Mouse (Mus musculus) stomach, embryonic 14.5 days (tissue): ENCODE measurements around the gene Hoxa11. TPM values are rescaled to one million over a fixed set of nuclear protein-coding genes. Genes with fewer than 3 reads are reported as not detected.

Source experiments
- ATAC-seq: fragments of 200-750 bp; cut with Nextera tagmentation; 2 replicates; pipeline ENCODE4 v1.8.0; 2017; ENCODE audit warnings: low read depth, moderate TSS enrichment; ENCODE audit not compliant: insufficient number of reproducible peaks, insufficient read depth, low FRiP score
- H3K27ac ChIP-seq: fragments of 300-500 bp; sonication (generic); 2 replicates; pipeline ENCODE4 v1.5.1; 2014; ENCODE audit warnings: mild to moderate bottlenecking, low read length, moderate library complexity, mixed read lengths
- H3K27me3 ChIP-seq: fragments of 300-500 bp; sonication (generic); 2 replicates; pipeline ENCODE4 v1.6.1; 2014; ENCODE audit warnings: low read length, control low read depth, mixed read lengths; ENCODE audit not compliant: control insufficient read depth, insufficient read depth
- H3K36me3 ChIP-seq: fragments of 300-500 bp; sonication (generic); 2 replicates; pipeline ENCODE4 v1.6.1; 2014; ENCODE audit warnings: mild to moderate bottlenecking, control low read depth, low read length, moderate library complexity, mixed read lengths; ENCODE audit not compliant: control insufficient read depth, insufficient read depth
- H3K4me1 ChIP-seq: fragments of 300-500 bp; sonication (generic); 2 replicates; pipeline ENCODE4 v1.6.1; 2014; ENCODE audit warnings: low read length, control low read depth, mixed read lengths; ENCODE audit not compliant: control insufficient read depth, insufficient read depth
- H3K4me2 ChIP-seq: fragments of 300-500 bp; sonication (generic); replicated peaks from 2 replicates; pipeline ENCODE4 v1.6.1; 2014; ENCODE audit warnings: low read depth, low read length, control low read depth
- H3K4me3 ChIP-seq: fragments of 300-500 bp; sonication (generic); 2 replicates; pipeline ENCODE4 v1.5.1; 2014; ENCODE audit warnings: low read depth, low read length, control low read depth
- H3K9ac ChIP-seq: fragments of 300-500 bp; sonication (generic); replicated peaks from 2 replicates; pipeline ENCODE4 v1.6.1; 2014; ENCODE audit warnings: low read depth, mild to moderate bottlenecking, control low read depth, low read length, moderate library complexity, mixed read lengths
- H3K9me3 ChIP-seq: fragments of 300-500 bp; sonication (generic); 2 replicates; pipeline ENCODE4 v1.6.1; 2016; ENCODE audit warnings: low read depth, low read length, control low read depth; ENCODE audit not compliant: control insufficient read depth
- WGBS: fragments of 180-500 bp; shearing (Covaris S2); extraction: QIAGEN DNeasy Blood & Tissue Kit; methylation state at CpG from one replicate; pipeline ENCODE4 v1.1.7; 2014; 5-methylcytosine and 5-hydroxymethylcytosine counted together
- polyA plus RNA-seq: library from polyadenylated mRNA; unstranded; fragments of >200 nt; fragmentation: Nextera tagmentation; extraction: Ambion mirVana; gene quantifications from 2 replicates; pipeline ENCODE4 v1.2.1, GENCODE M21; 2014

Gene Hoxa11
- polyA plus RNA-seq, 1 experiment from 2014 or later, result not detected

GRCm38 (mm10) chr6:52239625-52240388, 5.8 kb downstream of the Hoxa11 start:
- H3K4me1 ChIP-seq, result no peaks in the 10 kb centered on the region; the same call in 1 of the 2 replicates

GRCm38 (mm10) chr6:52238976-52239375, 6.6 kb downstream of the Hoxa11 start:
- 2% methylated on average over 7 of the region's 7 CpGs for WGBS
- Histone ChIP-seq H3K27me3 (peaks cover 71% of the 10 kb centered on the region), H3K4me1 (peaks cover 2% of the 10 kb centered on the region; the same call in 1 of the 2 replicates), H3K36me3 (no peaks in the 10 kb centered on the region), H3K4me2 (no peak overlapping the region), H3K9ac (no peak overlapping the region), H3K27ac (no peak overlapping the region), H3K9me3 (no peaks in the 10 kb centered on the region), H3K4me3 (no peak overlapping the region)
- ATAC-seq, result no peak

More at GRCm38 (mm10) chr6:52239625-52240388, 5.8 kb downstream of the Hoxa11 start:
- Histone ChIP-seq H3K4me2 (peak overlapping the region; percentile 20; the same call in 1 of the 2 replicates), H3K9ac (no peak overlapping the region), H3K36me3 (no peaks in the 10 kb centered on the region), H3K9me3 (no peaks in the 10 kb centered on the region), H3K27ac (no peak overlapping the region), H3K4me3 (peak overlapping the region; percentile 14), H3K27me3 (peaks cover 65% of the 10 kb centered on the region)
- 3% methylated on average over 30 of the region's 30 CpGs for WGBS
- ATAC-seq, result no peak

GRCm38 (mm10) chr6:52238155-52238545, 7.5 kb downstream of the Hoxa11 start:
- peaks cover 3% of the 10 kb centered on the region; the same call in 1 of the 2 replicates for H3K4me1 ChIP-seq
- H3K9ac ChIP-seq, result no peak overlapping the region
- H3K36me3 ChIP-seq, result no peaks in the 10 kb centered on the region
- no peak overlapping the region for H3K27ac ChIP-seq
- H3K9me3 ChIP-seq, result no peaks in the 10 kb centered on the region
- 2% methylated on average over 7 of the region's 7 CpGs for WGBS
- H3K27me3 ChIP-seq, result peaks cover 71% of the 10 kb centered on the region
- no peak overlapping the region for H3K4me2 ChIP-seq
- no peak overlapping the region for H3K4me3 ChIP-seq
- no peak for ATAC-seq

GRCm38 (mm10) chr6:52237346-52238154, 8.1 kb downstream of the Hoxa11 start:
- no peak for ATAC-seq
- Histone ChIP-seq H3K9ac (no peak overlapping the region), H3K9me3 (no peaks in the 10 kb centered on the region), H3K36me3 (no peaks in the 10 kb centered on the region), H3K4me2 (no peak overlapping the region), H3K4me3 (no peak overlapping the region), H3K27me3 (peaks cover 71% of the 10 kb centered on the region), H3K4me1 (peaks cover 3% of the 10 kb centered on the region; the same call in 1 of the 2 replicates), H3K27ac (no peak overlapping the region)
- WGBS, result 8% methylated on average over 10 of the region's 10 CpGs

GRCm38 (mm10) chr6:52236806-52237205, 8.8 kb downstream of the Hoxa11 start:
- no peak for ATAC-seq
- no peak overlapping the region for H3K9ac ChIP-seq
- H3K4me2 ChIP-seq, result no peak overlapping the region
- peaks cover 3% of the 10 kb centered on the region; the same call in 1 of the 2 replicates for H3K4me1 ChIP-seq
- 14% methylated on average over 3 of the region's 3 CpGs for WGBS
- no peak overlapping the region for H3K4me3 ChIP-seq
- H3K9me3 ChIP-seq, result no peaks in the 10 kb centered on the region
- no peaks in the 10 kb centered on the region for H3K36me3 ChIP-seq
- no peak overlapping the region for H3K27ac ChIP-seq
- H3K27me3 ChIP-seq, result peaks cover 73% of the 10 kb centered on the region

- H3K27ac ChIP-seq, result no peak overlapping the region
- H3K9ac ChIP-seq, result no peak overlapping the region
- 18% methylated on average over 6 of the region's 6 CpGs for WGBS
Measured at GRCm38 (mm10) chr6:52235866-52236265, 9.7 kb downstream of the Hoxa11 start.

GRCm38 (mm10) chr6:52235267-52235666, 10.3 kb downstream of the Hoxa11 start:
- H3K27me3 ChIP-seq, result peaks cover 64% of the 10 kb centered on the region
- H3K4me3 ChIP-seq, result no peak overlapping the region
- 31% methylated on average over 9 of the region's 9 CpGs for WGBS
- no peaks in the 10 kb centered on the region for H3K36me3 ChIP-seq
- H3K27ac ChIP-seq, result no peak overlapping the region
- H3K9me3 ChIP-seq, result no peaks in the 10 kb centered on the region
- no peak overlapping the region for H3K4me2 ChIP-seq
- no peak overlapping the region for H3K9ac ChIP-seq
- peaks cover 3% of the 10 kb centered on the region; the same call in 1 of the 2 replicates for H3K4me1 ChIP-seq
- ATAC-seq, result no peak

More at GRCm38 (mm10) chr6:52235866-52236265, 9.7 kb downstream of the Hoxa11 start:
- ATAC-seq, result no peak
- Histone ChIP-seq H3K4me2 (no peak overlapping the region), H3K27me3 (peaks cover 68% of the 10 kb centered on the region), H3K4me1 (peaks cover 3% of the 10 kb centered on the region; the same call in 1 of the 2 replicates), H3K4me3 (no peak overlapping the region), H3K36me3 (no peaks in the 10 kb centered on the region), H3K9me3 (no peaks in the 10 kb centered on the region)

GRCm38 (mm10) chr6:52234428-52235140, 11.0 kb downstream of the Hoxa11 start:
- Histone ChIP-seq H3K4me1 (0 out of 2 replicates have a peak, but pooled peaks cover 3% of the 10 kb centered on the region), H3K27ac (no peak overlapping the region), H3K27me3 (peaks cover 64% of the 10 kb centered on the region), H3K36me3 (no peaks in the 10 kb centered on the region), H3K4me2 (no peak overlapping the region), H3K9ac (no peak overlapping the region), H3K9me3 (no peaks in the 10 kb centered on the region), H3K4me3 (peak overlapping the region; percentile 8; the same call in 1 of the 2 replicates)
- no peak for ATAC-seq
- 1% methylated on average over 64 of the region's 68 CpGs for WGBS
